Mouse (Mus musculus): ENCODE data around the gene 4930447F04Rik. TPM values are rescaled to one million over a fixed set of nuclear protein-coding genes. Genes with fewer than 3 reads are reported as not detected.

4930447F04Rik gene
- not detected for polyA plus RNA-seq (2014; fragmentation: Illumina TruSeq; extraction: RNeasy Lipid Tissue Mini Kit (QIAGEN cat#74804); ENCODE audit: low read depth, low replicate concordance)

GRCm38 (mm10) chrX:66304124-66304523 lies at the start of gene 4930447F04Rik:
4930447F04Rik (minus strand) TSS chrX:66304224.

All from sigmoid colon, adult 10 weeks (tissue).